Mouse (Mus musculus) G1E (cell line): ENCODE results near the gene Ssr2.

Source experiments
- CTCF ChIP-seq: IDR thresholded peaks from 2 replicates; pipeline ENCODE4 v1.5.1; 2012; ENCODE audit warnings: low read depth, low read length, inconsistent platforms, mixed read lengths
- GATA1 ChIP-seq: IDR thresholded peaks from 2 replicates; pipeline ENCODE4 v1.6.1; 2012; ENCODE audit warnings: borderline replicate concordance, low read length, inconsistent platforms, mixed read lengths

DNA sequence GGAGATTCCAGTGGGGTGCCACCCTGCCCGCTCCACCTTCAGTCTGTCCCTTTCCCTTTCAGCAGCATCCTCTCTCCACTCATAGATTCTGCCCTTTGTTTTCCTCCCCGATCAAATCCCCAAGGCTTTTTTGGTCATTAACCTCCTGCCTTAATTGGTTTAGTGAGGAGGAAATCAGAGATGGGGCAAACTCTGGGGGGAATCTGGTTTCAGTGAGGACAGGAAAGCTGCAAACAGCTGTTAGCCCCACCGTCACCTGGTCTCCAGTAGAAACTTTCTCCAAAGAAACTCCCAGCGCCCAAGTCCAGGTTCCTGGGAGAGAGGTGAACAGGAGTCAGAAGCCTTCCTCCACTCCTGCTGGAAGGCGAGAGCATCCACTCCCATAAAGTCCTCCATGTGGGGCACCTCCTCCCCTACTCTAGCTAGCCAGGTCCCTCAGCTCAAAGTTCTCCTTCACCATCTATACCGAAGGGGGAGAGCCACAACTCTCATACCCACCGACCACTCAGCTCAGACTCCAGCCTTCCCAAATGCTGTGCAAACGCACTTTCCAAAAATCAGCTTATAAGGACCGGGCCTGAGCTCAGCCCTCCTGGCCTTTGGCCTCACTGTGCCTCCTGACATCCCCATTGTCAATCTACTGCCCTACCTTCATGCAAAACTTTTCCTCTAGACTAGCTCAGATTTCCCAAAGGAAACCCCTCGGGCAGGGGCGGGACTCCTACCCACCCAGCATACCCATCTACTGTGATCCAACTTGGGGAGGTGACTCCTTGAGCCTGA lies 45.4 kb upstream of the Ssr2 start:
- no peak for TF ChIP-seq CTCF
- TF ChIP-seq GATA1: no peak
